Mouse (Mus musculus): ENCODE results near the gene Zfp580.

- no peak for TF ChIP-seq POLR2A (IDR thresholded peaks at IDR 0.05; ENCODE audit: insufficient read depth, low read depth, low read length)
- no peak for TF ChIP-seq CTCF (IDR thresholded peaks at IDR 0.05; ENCODE audit: insufficient read depth, low read depth, low read length)
Observed at GRCm38 (mm10) chr7:5029946-5030345, 21.4 kb upstream of the Zfp580 start.

All from olfactory bulb, adult 2 months (tissue).